Comparison of ENCODE assay signal across 15 mouse cellular contexts in the genomic region with DNA sequence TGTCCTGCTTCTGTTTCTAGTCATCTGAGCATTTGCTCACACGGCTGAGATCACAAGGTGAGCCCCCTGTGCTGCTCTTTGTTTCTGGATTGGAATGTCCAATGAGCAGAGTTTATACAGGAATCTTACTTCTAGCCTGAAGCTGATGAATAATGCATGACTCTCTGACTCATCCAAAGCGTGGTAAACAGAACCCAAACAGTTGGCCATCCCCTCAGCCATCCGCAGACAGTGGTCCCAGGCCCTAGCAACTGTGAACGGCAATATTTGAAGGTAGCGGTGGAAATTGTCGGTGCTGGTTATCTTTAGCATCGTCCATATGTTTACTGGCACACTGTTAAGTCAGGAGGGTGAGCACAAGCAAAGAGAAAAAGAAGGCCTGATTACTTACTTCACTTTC.
DNase-seq lines count a peak whose midpoint lies in the region; ATAC-seq lines count a peak whose summit lies in the region.
"Had no signal": no experiment of that assay in that cellular context is flagged by ENCODE, and none has a peak within 500 bp of the region (broad histone marks: within the 10 kb centered on the region; RNA-seq: fewer than 3 reads in every experiment).

No protein-coding gene starts in this region.

- no peaks in the 10 kb centered on the region for H3K9me3 ChIP-seq in forebrain, embryonic 12.5 days
- H3K9me3 ChIP-seq in forebrain, embryonic 10.5 days = no peaks in the 10 kb centered on the region
- H3K9me3 ChIP-seq: embryonic facial prominence, embryonic 13.5 days; heart, embryonic 12.5 days; liver, embryonic 13.5 days had no signal

- H3K36me3 ChIP-seq in forebrain, embryonic 12.5 days (replicated peaks) = no peaks in the 10 kb centered on the region
- H3K36me3 ChIP-seq in forebrain, embryonic 10.5 days (replicated peaks) = no peaks in the 10 kb centered on the region
- H3K36me3 ChIP-seq: embryonic facial prominence, embryonic 13.5 days; heart, embryonic 12.5 days; liver, embryonic 13.5 days had no signal

- no peak overlapping the region for H3K9ac ChIP-seq in forebrain, embryonic 12.5 days
- H3K9ac ChIP-seq: embryonic facial prominence, embryonic 13.5 days; heart, embryonic 12.5 days; liver, embryonic 13.5 days had no signal

- DNase-seq in forebrain, embryonic 10.5 days (ENCODE audit: extremely low spot score, low spot score) = no peak
- DNase-seq in left cerebral cortex, postnatal 36 days (ENCODE audit: low spot score in 2 of 2) = peak; percentile 44 to 47
- no peak for DNase-seq in left cerebral cortex, adult 11 months (ENCODE audit: low spot score)
- DNase-seq in R1 (ENCODE audit: low read depth, low spot score) = peak; percentile 31
- DNase-seq in retina, postnatal 1 day = peak; percentile 37
- no peak for DNase-seq in yolk sac, embryonic 10.5 days (ENCODE audit: low spot score)
- no peak for DNase-seq in adrenal gland, postnatal 25 days
- DNase-seq: cerebellum, adult 18-20 months; gastrocnemius, postnatal 25 days; heart, postnatal 4 days; liver, embryonic 13.5 days; thymus, postnatal 14 days had no signal

- no peak overlapping the region for H3K4me3 ChIP-seq in forebrain, embryonic 12.5 days (replicated peaks)
- H3K4me3 ChIP-seq in forebrain, embryonic 10.5 days = no peak overlapping the region
- H3K4me3 ChIP-seq: embryonic facial prominence, embryonic 13.5 days; heart, embryonic 12.5 days; liver, embryonic 13.5 days had no signal

- H3K4me1 ChIP-seq in forebrain, embryonic 12.5 days = peaks cover 11% of the 10 kb centered on the region; the same call in 1 of the 2 replicates
- H3K4me1 ChIP-seq in forebrain, embryonic 10.5 days = peaks cover 14% of the 10 kb centered on the region
- H3K4me1 ChIP-seq: embryonic facial prominence, embryonic 13.5 days; liver, embryonic 13.5 days had no signal

- intact Hi-C loops in left cerebral cortex, postnatal 36 days (cut with DNase I) = no loop called here

- no peaks in the 10 kb centered on the region for H3K27me3 ChIP-seq in forebrain, embryonic 12.5 days
- H3K27me3 ChIP-seq in forebrain, embryonic 10.5 days (ENCODE audit: poor library complexity, severe bottlenecking) = no peaks in the 10 kb centered on the region
- H3K27me3 ChIP-seq: embryonic facial prominence, embryonic 13.5 days; heart, embryonic 12.5 days; liver, embryonic 13.5 days had no signal

- peak; percentile 31; the same call in 1 of the 2 replicates for ATAC-seq in forebrain, embryonic 12.5 days (ENCODE audit: low FRiP score)

- 55% methylated on average over 7 of the region's 7 CpGs for WGBS in forebrain, embryonic 12.5 days
- 77% methylated on average over 7 of the region's 7 CpGs for WGBS in forebrain, embryonic 10.5 days

- no peak overlapping the region for H3K27ac ChIP-seq in forebrain, embryonic 12.5 days
- no peak overlapping the region for H3K27ac ChIP-seq in forebrain, embryonic 10.5 days
- H3K27ac ChIP-seq: embryonic facial prominence, embryonic 13.5 days; liver, embryonic 13.5 days had no signal

- no peak overlapping the region for H3K4me2 ChIP-seq in forebrain, embryonic 12.5 days
- H3K4me2 ChIP-seq: embryonic facial prominence, embryonic 13.5 days; heart, embryonic 12.5 days; liver, embryonic 13.5 days had no signal

Comparison
In these comparisons a context has a peak if more than half of its experiments do, and no peak if none do; other contexts are left out.
1. DNase-seq: peak in left cerebral cortex, postnatal 36 days (2 of 2), R1 (single experiment) and retina, postnatal 1 day (single experiment); none in forebrain, embryonic 10.5 days (single experiment), left cerebral cortex, adult 11 months (single experiment), yolk sac, embryonic 10.5 days (single experiment) and adrenal gland, postnatal 25 days (single experiment).